Comparison of ENCODE assay signal across 9 mouse cellular contexts in genomic region chr11:18875001-18875902, GRCm38 (mm10).
DNase-seq lines count a peak whose midpoint lies in the region; ATAC-seq lines count a peak whose summit lies in the region.
"Had no signal": no experiment of that assay in that cellular context is flagged by ENCODE, and none has a peak within 500 bp of the region (broad histone marks: within the 10 kb centered on the region; RNA-seq: fewer than 3 reads in every experiment).

No protein-coding gene starts in this region.

- H3K9ac ChIP-seq in intestine, embryonic 16.5 days (ENCODE audit: low read depth, low read length): peak overlapping the region; percentile 73
- H3K9ac ChIP-seq in neural tube, embryonic 12.5 days: peak overlapping the region; percentile 69

- peak overlapping the region; percentile 50 for H3K4me3 ChIP-seq in intestine, embryonic 16.5 days (ENCODE audit: low read length)
- peak overlapping the region; percentile 41 for H3K4me3 ChIP-seq in neural tube, embryonic 12.5 days
- H3K4me3 ChIP-seq: myocyte had no signal

- no peaks in the 10 kb centered on the region for H3K36me3 ChIP-seq in intestine, embryonic 16.5 days (ENCODE audit: control insufficient read depth, insufficient read depth, low read length)
- no peaks in the 10 kb centered on the region for H3K36me3 ChIP-seq in neural tube, embryonic 12.5 days

- DNase-seq in adrenal gland, adult 18-20 months (ENCODE audit: low spot score in 2 of 2): peak; percentile 34 to 52
- DNase-seq in adrenal gland, postnatal 4 days (ENCODE audit: low spot score in 2 of 2): no peak
- peak; percentile 8 for DNase-seq in ovary, postnatal 36 days (ENCODE audit: low spot score)
- DNase-seq in ovary, postnatal 10 days (ENCODE audit: low spot score): no peak
- no peak for DNase-seq in thymus, postnatal 10 days (ENCODE audit: low spot score in 2 of 2)
- no peak for DNase-seq in thymus, postnatal 4 days

- H3K9me3 ChIP-seq in intestine, embryonic 16.5 days (ENCODE audit: control insufficient read depth, low read length): no peaks in the 10 kb centered on the region
- no peaks in the 10 kb centered on the region for H3K9me3 ChIP-seq in neural tube, embryonic 12.5 days

- 0 out of 2 replicates have a peak, but pooled peaks cover 7% of the 10 kb centered on the region for H3K4me1 ChIP-seq in intestine, embryonic 16.5 days (ENCODE audit: control insufficient read depth, insufficient read depth, low read length)
- H3K4me1 ChIP-seq in neural tube, embryonic 12.5 days: peaks cover 45% of the 10 kb centered on the region

- H3K27ac ChIP-seq in intestine, embryonic 16.5 days (ENCODE audit: low read length): peak overlapping the region; percentile 90
- peak overlapping the region; percentile 89 for H3K27ac ChIP-seq in neural tube, embryonic 12.5 days

- 12% methylated on average over 27 of the region's 27 CpGs for WGBS in intestine, embryonic 16.5 days
- WGBS in neural tube, embryonic 12.5 days: under 1% methylated on average over 27 of the region's 27 CpGs

- peak overlapping the region; percentile 88 for H3K4me2 ChIP-seq in intestine, embryonic 16.5 days (ENCODE audit: low read depth, low read length)
- peak overlapping the region; percentile 88 for H3K4me2 ChIP-seq in neural tube, embryonic 12.5 days (replicated peaks)

- no peak for ATAC-seq in intestine, embryonic 16.5 days
- ATAC-seq in neural tube, embryonic 12.5 days (ENCODE audit: low FRiP score, low read depth): no peak

- no peaks in the 10 kb centered on the region for H3K27me3 ChIP-seq in intestine, embryonic 16.5 days (replicated peaks; ENCODE audit: control insufficient read depth, insufficient read depth, low read length)
- no peaks in the 10 kb centered on the region for H3K27me3 ChIP-seq in neural tube, embryonic 12.5 days (replicated peaks)

Comparison
In these comparisons a context has a peak if more than half of its experiments do, and no peak if none do; other contexts are left out.
1. DNase-seq: peak in adrenal gland, adult 18-20 months (2 of 2) and ovary, postnatal 36 days (single experiment); none in adrenal gland, postnatal 4 days (0 of 2), ovary, postnatal 10 days (single experiment), thymus, postnatal 10 days (0 of 2) and thymus, postnatal 4 days (single experiment).